Comparison of ENCODE assay signal across 29 mouse cellular contexts in genomic region chr15:31456381-31456780, GRCm38 (mm10). TPM values are rescaled to one million over a fixed set of nuclear protein-coding genes. Genes with fewer than 3 reads are reported as not detected.
DNase-seq lines count a peak whose midpoint lies in the region; ATAC-seq and TF ChIP-seq lines count a peak whose summit lies in the region.
"Had no signal": no experiment of that assay in that cellular context is flagged by ENCODE, and none has a peak within 500 bp of the region (broad histone marks: within the 10 kb centered on the region; RNA-seq: fewer than 3 reads in every experiment).

No protein-coding gene starts in this region.

- no peak for TF ChIP-seq EP300 in lung, postnatal 0 days (IDR thresholded peaks at IDR 0.05)

- H3K36me3 ChIP-seq in lung, postnatal 0 days (ENCODE audit: insufficient read depth, low read length), result peaks cover 30% of the 10 kb centered on the region

- 63% methylated on average over 5 of the region's 5 CpGs for WGBS in lung, postnatal 0 days
- 44% methylated on average over 5 of the region's 5 CpGs for WGBS in lung, adult 2 months

- TF ChIP-seq POLR2A in lung, adult 2 months (IDR thresholded peaks at IDR 0.05; ENCODE audit: borderline replicate concordance, extremely low read depth, low read depth, low read length), result no peak

- peak; percentile 30 for DNase-seq in cerebellum, adult 9-11 months
- DNase-seq in kidney, postnatal 36 days, result peak; percentile 21 to 34
- no peak for DNase-seq in kidney, postnatal 10 days
- DNase-seq in lung, postnatal 0 days (ENCODE audit: low spot score), result peak; percentile 53
- no peak for DNase-seq in lung, adult 2 months
- DNase-seq in lung, postnatal 25 days (ENCODE audit: low spot score), result peak; percentile 42
- DNase-seq in neural tube, embryonic 10.5 days (ENCODE audit: extremely low spot score, low spot score), result no peak
- DNase-seq: adrenal gland, adult 2 months; gastrocnemius, adult 2 months; gastrocnemius, postnatal 36 days; heart, adult 2 months; heart, postnatal 10 days; kidney, adult 11 months had no signal

- H3K4me3 ChIP-seq in lung, postnatal 0 days (ENCODE audit: low read depth, low read length), result no peak overlapping the region
- H3K4me3 ChIP-seq in lung, adult 2 months (replicated peaks; ENCODE audit: extremely low read depth, low read depth, low read length), result no peak overlapping the region
- H3K4me3 ChIP-seq: embryonic facial prominence, embryonic 13.5 days; forebrain, embryonic 10.5 days; gastrocnemius, adult 2 months; heart, adult 2 months; heart, embryonic 13.5 days; limb, embryonic 13.5 days; megakaryocyte, embryonic 14.5 days; midbrain, embryonic 12.5 days; myocyte; neural tube, embryonic 13.5 days; stomach, embryonic 15.5 days had no signal

- no peak for ATAC-seq in cerebellum, adult (ENCODE audit: insufficient number of reproducible peaks, low FRiP score, low TSS enrichment)
- ATAC-seq in lung, postnatal 0 days, result no peak
- ATAC-seq: CD4-positive, CD25-positive, alpha-beta regulatory T cell, adult 4 months; forebrain, embryonic 16.5 days; inflammation-experienced regulatory T-cells, adult 6 months had no signal

- H3K27me3 ChIP-seq in lung, postnatal 0 days (replicated peaks; ENCODE audit: insufficient read depth, low read length), result no peaks in the 10 kb centered on the region
- H3K27me3 ChIP-seq: embryonic facial prominence, embryonic 13.5 days; heart, embryonic 13.5 days; limb, embryonic 13.5 days; megakaryocyte, embryonic 14.5 days; neural tube, embryonic 13.5 days; stomach, embryonic 15.5 days had no signal

- H3K9me3 ChIP-seq in lung, postnatal 0 days (ENCODE audit: low read length), result no peaks in the 10 kb centered on the region
- H3K9me3 ChIP-seq: embryonic facial prominence, embryonic 13.5 days; forebrain, embryonic 10.5 days; heart, embryonic 13.5 days; limb, embryonic 13.5 days; megakaryocyte, embryonic 14.5 days; midbrain, embryonic 12.5 days; neural tube, embryonic 13.5 days; stomach, embryonic 15.5 days had no signal

- H3K27ac ChIP-seq in lung, postnatal 0 days (ENCODE audit: low read length), result no peak overlapping the region
- H3K27ac ChIP-seq: embryonic facial prominence, embryonic 13.5 days; forebrain, embryonic 10.5 days; gastrocnemius, adult 2 months; heart, adult 2 months; heart, embryonic 13.5 days; hindbrain, embryonic 14.5 days; kidney, postnatal 0 days; limb, embryonic 13.5 days; liver, embryonic 14.5 days; midbrain, embryonic 12.5 days; neural tube, embryonic 13.5 days; stomach, embryonic 15.5 days had no signal

- H3K9ac ChIP-seq in lung, postnatal 0 days (replicated peaks; ENCODE audit: low read depth), result no peak overlapping the region
- H3K9ac ChIP-seq: embryonic facial prominence, embryonic 13.5 days; heart, embryonic 13.5 days; hindbrain, embryonic 14.5 days; limb, embryonic 13.5 days; liver, embryonic 14.5 days; midbrain, embryonic 12.5 days; neural tube, embryonic 13.5 days; stomach, embryonic 15.5 days had no signal

- no peak overlapping the region for H3K4me2 ChIP-seq in lung, postnatal 0 days (replicated peaks; ENCODE audit: low read depth, low read length)
- H3K4me2 ChIP-seq: embryonic facial prominence, embryonic 13.5 days; heart, embryonic 13.5 days; hindbrain, embryonic 14.5 days; limb, embryonic 13.5 days; midbrain, embryonic 12.5 days; neural tube, embryonic 13.5 days; stomach, embryonic 15.5 days had no signal

- no peak for TF ChIP-seq CTCF in lung, postnatal 0 days (IDR thresholded peaks at IDR 0.05)
- no peak for TF ChIP-seq CTCF in lung, adult 2 months (IDR thresholded peaks at IDR 0.05; ENCODE audit: insufficient read depth, low read length)

- H3K4me1 ChIP-seq in lung, postnatal 0 days (ENCODE audit: insufficient read depth, low read depth, low read length), result no peaks in the 10 kb centered on the region
- H3K4me1 ChIP-seq in lung, adult 2 months (ENCODE audit: control insufficient read depth, insufficient read depth, low read length), result peaks cover 7% of the 10 kb centered on the region

RNA-seq across cellular contexts. Expression of gene Ropn1l, which starts 2.8 kb away (rescaled TPM):
- 7.4 and 10.4 TPM in 2 replicates for polyA plus RNA-seq in lung, postnatal 0 days (2015; fragmentation: Nextera tagmentation; extraction: Ambion mirVana)
- 2.1 and 2.4 TPM in 2 replicates for polyA plus RNA-seq in lung, adult 2 months (2012; rRNA removed)

Comparison
In these comparisons a context has a peak if more than half of its experiments do, and no peak if none do; other contexts are left out.
1. DNase-seq: peak in cerebellum, adult 9-11 months (single experiment), kidney, postnatal 36 days (2 of 2), lung, postnatal 0 days (single experiment) and lung, postnatal 25 days (single experiment); none in kidney, postnatal 10 days (single experiment), lung, adult 2 months (single experiment) and neural tube, embryonic 10.5 days (single experiment).